Mouse (Mus musculus) c-Kit-positive CD71-positive TER-119-negative erythroid progenitor cells, embryonic 14.5 days (primary cell): ENCODE measurements around the gene Stambp.

ENCODE experiments used
- DNase-seq: peaks from one replicate; pipeline ENCODE4 v3.0.0-alpha.2; 2013; ENCODE audit warnings: low read depth

Gene Stambp

DNA sequence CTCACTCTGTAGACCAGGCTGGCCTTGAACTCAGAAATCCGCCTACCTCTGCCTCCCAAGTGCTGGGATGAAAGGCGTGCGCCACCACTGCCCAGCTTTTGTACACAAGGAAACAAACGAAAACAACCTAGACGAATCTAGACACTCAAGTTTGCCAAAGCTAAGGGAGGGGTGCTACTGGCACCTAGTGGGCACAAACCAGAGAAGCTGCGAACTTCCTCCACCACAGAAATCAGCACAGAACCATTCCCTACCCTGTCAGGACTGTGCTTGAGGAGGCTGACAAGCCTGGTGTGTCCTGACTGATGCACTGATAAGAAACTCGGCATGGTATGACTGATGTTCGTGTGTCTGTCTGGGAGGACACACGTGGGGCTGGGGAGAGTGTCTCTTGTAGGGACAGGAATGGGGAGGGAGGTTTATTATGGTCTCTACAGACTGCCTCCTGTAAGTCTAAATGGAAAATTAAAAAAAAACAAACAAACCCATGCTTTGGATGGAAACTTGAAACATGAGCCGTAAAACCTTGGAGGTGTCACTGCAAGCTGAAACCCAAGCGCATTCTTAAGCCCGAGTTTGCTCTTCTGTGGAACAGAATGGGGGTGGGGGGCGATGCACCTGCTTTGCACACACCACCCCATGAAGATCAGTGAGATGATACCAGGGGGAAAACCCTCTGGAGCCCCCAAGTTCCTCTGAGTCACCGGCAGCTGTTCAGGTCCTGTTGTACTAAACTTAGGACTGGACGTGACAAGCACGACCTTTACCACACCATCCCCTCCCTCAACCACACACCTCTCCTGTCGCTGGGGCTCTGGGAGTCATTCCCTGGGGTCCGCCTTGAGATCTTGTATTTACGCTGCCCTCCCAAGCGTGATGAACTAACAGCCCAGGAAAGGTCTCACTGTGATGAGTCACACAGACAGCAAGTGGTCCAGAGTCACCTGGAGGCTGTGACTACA is 3.3 kb downstream of the Stambp start:
- DNase-seq, result no peak

DNA sequence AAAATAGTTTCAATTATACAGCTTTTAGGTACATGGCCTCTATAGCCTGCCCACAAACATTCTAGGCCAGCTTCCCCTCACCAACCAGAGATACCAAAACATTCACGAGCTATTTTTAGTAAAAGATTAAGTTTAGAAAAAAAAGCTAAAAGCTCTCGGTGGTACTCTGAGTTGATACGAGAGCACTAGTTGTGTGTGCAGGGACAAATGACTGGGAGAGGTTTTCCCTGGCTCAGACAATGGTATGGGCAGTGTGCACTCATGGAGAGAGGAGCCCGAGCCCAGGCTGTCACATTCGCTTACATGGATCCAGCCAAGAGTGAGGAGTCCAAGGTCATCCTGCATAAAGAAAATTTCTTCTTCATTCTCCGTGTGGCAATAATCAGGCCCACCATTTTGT is 16.6 kb downstream of the Stambp start:
- DNase-seq, result no peak

DNA sequence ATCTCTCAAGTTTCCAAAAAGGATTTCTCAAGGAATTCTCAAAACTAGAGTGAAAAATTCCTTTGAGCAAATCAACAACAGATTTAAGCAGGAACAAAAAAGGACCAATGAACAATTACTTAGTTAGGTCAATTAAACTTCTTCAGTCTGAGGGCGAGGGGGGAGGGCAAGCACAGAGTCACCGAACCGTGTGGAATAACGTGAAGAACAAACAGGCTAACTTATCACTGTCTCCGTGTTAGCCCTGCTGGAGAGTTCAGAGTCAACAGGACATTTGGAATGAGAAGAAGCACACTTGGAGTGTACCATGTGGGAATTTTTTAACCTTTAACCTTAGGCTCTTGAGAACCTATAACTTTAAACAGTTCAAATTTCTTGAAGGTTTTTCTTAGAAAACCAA is 24.2 kb downstream of the Stambp start:
- DNase-seq, result no peak

DNA sequence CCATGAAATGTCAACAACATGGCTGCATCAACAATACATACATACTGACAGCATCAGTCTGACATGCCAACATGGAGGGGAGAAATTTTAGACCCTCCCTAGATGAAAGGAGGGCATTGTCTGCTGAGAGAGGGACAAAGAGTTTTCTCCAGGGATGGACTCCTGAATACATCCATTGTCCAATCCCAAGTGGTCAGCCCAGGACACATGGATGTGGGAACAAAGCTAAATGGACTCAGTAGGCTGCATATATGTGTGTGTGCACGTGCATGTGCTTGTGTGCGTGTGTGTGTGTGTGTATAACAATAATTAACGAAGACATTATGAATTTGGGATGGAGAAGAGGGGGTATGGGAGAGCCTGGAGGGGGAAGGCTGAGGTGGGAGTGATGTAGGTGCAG is 26.8 kb downstream of the Stambp start:
- DNase-seq, result no peak

DNA sequence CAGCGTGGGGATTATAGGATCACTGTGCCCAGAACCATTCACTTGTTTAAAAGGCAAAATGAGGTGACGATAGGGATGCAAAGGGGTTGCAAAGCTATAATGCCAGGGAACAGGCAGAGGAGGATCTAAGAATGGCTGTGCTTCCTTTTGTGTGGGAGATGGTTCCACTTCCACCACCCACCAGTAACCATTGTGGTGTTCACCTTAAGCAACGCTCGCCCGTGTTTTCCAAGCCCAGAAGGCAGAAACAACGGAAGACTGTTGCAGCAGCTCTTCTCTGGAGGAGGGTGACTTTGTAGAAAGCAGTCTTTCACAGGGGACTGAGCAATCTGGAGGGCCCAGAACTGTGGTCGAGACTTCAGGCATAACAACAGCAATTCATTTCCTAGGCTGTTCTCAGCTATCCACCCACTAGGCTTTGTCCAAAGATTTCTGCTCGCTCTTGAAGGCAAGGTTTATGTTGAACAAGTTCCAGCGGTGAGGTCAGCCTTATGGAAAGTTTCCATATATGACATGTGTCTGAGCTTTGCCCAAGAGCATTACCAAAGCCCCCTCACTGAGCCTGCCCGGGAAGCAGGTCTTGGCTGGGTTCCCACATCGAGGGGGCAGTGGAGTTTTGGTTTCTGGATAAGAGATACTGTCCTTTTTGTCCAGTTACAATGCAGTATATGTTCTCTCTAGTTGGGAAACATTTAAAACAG is 30.6 kb downstream of the Stambp start:
- DNase-seq, result no peak

DNA sequence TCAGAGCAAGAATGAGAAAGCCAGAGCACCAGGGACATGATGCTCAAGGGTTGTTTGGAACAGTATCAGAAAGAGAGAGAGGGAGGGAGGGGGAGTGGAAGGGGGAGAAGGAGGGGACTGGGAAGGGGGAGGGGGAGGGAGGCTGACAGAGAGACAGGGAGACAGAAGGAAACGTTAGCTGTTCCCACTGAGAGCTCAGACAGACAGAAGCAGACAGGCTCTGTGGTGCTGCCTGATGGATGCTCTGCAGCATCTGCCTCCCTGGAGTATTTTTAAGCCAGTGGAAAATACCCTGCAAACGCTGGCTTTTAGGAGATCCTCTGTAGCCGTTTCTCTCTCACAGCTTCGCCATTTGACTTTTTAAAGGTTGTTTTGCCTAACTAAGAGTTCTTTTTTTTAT is 32.5 kb downstream of the Stambp start:
- DNase-seq, result no peak

DNA sequence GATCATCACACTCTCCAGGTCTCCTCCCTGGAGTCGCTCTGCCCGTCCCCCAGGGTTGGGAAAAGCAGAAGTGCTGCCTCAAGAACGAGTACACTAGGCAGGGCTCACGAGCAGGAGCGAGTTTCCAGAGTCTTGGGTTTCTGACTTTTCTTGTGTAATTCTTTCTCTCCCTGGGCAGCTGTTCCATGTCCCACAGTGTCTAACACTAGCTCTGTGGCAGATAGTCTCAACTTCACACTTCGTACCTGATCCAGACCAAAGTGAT is 35.8 kb downstream of the Stambp start:
- no peak for DNase-seq

DNA sequence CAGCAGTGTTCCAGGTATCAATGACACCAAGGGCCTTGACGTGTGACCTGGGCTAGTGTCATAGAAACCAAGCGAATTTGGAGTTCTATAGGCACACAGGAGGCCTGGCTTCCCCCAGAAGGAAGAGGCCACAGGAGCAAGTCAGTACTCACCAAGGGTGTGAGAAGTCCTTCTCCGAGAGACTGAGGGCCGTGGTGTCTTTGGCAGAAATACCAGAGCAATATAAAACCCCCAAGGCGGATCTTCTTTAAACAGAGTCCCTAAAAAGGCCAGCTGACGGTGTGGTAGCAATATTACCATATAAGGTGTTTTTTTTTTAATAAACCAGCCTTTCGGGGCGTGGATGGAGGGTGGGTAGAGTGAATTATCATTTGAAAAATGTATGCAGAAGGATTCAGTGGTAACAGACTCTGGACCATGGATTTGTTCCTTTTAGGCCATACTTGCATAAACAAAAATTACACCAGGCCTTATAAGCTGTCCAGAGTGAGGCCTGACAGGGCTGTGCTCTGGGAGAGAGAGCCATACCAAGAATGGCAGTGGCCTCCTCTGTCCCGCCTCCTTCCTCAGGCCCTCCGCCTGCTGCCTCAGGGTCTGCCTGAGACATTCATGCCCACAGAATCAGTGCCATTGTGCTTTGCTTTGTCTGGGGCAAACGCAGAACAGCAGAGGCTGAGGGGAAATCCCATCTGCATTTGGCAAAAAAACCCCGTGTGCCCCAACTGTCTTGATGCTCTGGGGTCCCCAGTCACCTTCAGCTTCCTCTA is 36.3 kb downstream of the Stambp start, which contains the start of gene Actg2:
TSS of gene Actg2 (minus strand) at position 238 of the 767 bp plus-strand sequence.
- DNase-seq, result no peak

DNA sequence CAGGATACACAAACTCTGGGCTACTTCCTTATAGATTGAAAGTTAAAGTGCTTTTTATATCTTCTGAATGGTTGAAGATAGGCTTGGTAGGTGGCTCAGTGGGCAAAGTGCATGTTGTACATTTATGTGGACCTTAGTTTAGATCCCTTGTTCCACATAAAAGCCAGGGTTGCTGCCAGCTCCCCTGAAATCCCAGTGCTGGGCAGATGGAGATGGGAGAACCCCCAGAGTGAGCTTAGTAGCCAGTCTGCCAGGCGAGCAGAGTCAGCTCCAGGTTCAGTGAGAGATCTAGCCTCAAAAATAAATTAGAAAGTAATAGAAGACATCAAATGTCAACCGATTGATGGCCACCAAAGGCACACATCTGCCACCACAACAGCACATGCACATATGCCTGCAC is 39.9 kb downstream of the Stambp start:
- DNase-seq, result no peak

DNA sequence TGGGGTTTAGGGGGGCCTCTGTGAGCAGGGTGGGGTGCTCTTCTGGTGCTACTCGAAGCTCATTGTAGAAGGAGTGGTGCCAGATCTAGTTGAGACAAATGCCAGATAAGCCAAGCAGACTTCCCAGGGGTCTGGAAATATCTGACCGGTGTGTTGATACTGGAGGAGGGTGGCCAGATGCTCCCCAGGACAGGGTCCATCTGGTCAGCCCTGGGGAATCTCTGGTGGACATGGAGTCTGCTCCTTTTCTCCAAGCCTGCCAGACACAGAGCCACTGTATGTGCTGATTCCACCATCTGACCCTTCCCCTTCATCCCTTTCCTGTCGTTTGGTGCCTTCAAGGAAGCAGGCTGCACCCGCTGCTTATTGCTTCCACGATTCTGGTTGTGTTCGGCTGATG is 49.3 kb downstream of the Stambp start:
- no peak for DNase-seq

DNA sequence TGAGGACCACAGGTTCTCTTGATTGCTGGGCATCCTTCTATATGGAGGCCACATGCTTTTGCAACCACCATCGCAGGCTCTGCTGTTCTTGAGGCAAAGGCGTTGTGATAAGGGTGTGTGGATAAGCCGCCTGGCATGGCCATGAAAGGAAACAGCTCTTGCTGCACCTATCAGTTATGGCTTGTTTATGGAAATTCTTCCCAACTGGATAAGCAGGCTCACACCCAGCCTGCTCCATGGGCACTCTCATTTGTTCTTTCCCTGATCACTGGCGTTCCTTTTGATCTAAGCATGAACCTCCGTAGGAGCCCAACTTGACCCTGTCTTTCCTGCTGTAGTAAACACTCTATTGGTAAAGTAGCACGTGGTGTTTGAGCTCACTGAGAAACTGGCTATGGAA is 50.7 kb downstream of the Stambp start:
- no peak for DNase-seq

DNA sequence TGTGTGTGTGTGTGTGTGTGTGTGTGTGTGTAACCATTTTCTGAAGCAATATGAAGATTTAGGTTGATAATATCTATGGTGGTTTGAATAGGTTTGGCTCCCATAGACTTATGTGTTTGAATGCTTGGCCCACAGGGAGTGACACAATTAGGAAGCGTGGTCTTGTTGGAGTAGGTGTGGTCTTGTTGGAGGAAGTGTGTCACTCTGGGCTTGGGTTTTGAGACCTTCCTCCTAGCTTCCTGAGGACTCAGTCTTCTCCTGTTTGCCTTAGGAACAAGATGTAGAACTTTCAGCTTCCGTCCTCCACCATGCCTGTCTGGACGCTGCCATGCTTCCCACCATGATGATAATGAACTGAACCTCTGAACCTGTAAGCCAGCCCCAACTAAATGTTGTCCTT is 53.9 kb downstream of the Stambp start:
- no peak for DNase-seq

DNA sequence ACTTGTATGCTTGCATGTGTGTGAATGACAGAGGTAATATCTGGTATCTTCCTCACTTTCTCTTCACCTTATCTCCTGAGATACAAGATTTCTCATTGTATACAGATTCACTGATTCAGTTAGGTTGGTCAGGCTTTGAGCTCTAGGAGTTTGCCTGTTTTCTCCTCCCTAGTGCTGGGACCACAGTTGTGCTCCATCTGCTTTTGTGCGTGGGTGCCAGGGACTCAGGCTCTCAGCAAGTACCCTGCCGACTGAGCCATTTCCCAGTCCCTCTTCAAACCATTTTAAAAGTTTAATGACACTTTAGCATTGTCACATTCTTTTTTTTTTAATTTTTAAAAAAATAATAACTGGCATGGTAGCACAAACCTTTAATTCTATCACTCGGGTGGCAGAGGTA is 57.4 kb downstream of the Stambp start:
- DNase-seq, result no peak

DNA sequence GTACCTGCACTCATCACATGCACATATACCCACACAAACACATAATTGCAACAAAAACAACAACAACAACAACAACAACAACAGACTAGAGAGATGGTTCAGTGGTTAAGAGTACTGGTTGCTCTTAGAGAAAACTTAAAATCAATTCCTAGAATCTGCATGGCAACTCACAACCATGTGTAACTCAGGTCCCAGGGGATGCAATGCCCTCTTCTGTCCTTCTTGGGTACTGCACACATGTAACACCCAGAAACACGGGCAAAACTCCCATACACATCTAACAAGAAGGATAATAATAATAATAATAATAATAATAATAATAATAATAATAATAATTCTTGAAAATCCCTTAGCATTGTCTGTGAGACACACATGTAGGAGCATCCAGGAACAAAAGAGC is 60.0 kb downstream of the Stambp start:
- DNase-seq, result peak; percentile 61

DNA sequence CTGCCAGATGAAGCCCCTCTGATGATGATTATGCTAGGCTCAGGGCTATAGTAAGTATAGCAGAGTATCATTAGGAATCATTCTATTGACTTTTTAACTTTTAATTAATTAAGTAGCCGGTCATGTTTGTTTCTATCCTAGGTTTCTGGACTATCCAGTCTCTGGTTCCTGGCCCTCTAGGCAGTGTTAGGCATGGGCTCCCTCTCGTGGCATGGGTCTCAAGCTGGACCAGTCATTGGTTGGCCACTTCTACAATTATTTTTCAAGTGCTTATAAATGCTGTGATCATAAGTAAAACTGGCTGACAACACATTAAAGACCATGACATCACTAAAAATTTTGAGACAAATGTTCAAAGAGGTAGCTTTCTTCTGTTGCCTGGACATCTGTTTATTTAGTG is 62.3 kb downstream of the Stambp start:
- no peak for DNase-seq

DNA sequence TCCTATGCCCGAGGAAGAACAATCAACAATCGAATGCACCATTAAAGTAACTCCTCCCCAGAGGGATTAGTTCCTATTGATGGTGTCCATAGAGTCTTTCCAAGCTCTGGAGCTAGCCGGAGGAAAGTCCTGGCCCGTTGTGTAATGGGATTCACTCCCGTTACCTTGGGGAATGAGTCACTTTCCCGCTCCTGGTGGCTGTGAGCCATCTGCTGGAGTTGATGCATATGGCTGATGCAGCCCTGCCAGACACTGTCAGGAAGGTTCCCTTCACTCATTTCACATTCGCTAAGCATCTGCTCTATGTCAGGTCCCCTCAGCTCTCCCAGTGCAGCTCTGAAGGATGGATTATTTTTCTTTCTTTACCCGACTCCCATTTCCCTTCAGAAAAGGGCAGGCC is 63.1 kb downstream of the Stambp start:
- no peak for DNase-seq

DNA sequence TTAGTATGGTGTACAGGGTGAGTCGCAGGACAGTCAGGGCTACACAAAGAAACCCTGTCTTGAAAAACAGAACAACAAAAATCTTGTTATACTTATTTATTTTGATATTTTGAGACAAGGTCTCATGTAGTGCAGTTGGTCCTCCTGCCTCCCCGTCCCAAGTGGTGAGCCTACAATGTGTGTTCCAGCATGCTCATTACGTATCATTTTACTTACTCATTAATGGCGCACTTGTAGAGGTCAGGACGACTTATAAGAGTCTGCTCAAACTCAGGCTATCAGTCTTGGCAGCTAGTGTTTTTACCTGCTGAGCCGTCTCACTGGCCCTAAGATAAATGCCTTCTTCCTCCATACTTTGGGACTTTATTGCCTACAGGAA is 65.4 kb downstream of the Stambp start:
- no peak for DNase-seq

DNA sequence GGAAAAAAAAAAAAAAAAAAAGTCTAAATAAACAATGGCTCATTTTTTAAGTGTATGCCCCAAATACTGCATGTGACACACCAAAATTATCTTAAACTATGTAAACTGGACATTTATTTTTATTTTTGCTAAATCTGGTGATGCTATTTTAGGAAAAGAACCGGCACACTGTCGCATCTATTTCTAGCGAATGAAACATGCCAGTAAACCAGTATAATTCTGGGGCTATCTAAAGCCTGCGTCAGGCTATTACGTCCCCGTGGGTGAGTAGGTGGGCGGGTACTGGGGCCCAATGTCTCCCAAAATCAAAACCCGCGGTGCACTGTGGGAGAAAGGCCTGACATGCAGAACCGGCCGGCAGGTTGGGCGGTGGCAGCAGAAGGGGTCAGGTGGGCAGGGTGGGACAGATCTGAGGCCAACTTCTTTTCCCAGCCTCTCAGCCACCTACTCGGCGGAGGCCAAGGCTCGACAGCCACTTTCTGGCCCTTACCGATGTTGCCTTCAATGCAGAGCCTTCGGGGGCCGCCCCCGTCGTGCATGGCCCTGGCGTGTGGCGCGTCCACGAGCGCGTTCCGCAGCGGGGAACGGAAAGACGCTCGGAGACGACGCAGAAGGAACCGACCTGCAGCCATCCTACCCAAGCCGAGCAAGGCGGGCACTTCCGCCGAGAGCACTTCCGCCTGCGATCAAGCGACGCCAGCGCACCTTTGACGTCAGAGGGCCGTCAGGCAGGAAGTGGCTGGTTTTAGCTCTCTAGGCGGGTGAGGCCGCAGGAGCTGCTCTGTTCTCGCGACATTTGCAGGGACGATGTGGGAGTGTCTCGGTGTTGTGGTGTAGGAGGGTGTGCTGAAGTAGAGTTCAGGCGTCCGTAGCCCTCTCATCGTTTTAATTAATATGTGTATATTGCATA is 66.0 kb downstream of the Stambp start, which contains the start of gene Dguok:
TSS of gene Dguok (minus strand) at position 712 of the 910 bp plus-strand sequence.
- DNase-seq, result peak; percentile 98

DNA sequence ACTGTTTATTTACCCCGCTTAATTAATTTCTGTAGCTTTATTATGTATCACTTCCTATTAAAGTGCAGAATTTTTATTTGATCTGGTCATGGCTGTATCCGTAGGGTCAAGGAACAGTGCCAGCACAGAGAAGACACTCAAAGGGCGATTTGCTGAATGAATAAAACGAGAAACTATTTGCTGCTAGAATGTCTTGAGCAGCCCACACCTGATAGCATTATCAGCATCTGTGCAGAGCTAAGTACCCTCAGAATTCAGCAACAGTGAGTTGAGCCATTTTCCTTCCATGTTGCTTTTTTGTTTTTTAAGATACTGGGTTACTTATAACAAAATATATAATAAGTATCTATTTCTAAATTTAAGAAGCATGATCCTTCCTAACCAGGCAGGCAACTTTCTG is 67.0 kb downstream of the Stambp start:
- DNase-seq, result peak; percentile 28

DNA sequence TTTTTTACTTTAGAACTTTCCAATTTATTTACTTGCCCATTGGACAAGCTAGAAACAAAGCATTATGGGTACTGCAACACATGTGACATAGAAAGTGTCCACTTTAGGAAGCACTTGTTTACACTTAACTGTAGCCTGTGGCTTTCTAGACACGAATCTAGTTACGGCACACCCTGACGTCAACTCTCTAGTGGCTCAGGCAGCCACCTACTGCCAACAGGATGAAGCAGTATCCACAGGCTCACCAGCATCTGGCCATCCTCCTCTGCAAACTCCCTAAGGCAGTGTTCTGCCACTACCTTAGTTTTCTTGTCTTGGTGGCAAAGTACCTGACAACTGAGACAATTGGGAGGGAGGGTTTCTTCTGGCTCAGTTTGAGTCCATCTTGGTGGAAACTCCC is 69.2 kb downstream of the Stambp start:
- DNase-seq, result no peak

DNA sequence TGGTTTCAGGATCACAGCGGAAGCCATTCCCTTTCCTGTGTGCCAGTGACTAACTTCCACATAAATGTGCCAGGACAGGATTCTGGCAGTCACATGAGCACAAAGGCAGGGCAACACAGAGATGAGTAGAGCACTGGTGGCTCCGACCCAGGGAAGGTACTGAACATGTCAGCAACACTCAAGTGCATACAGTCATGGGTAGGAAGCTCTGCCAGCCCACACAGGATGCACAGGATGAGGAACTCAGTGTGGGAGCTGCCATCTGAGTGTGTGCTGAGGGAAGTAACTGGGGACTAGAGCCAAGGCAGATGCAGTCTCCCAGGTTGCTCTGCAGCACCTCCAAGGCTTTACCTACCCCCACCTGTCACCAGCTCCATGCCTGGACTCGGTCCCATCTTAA is 69.9 kb downstream of the Stambp start:
- DNase-seq, result no peak
